Mouse (Mus musculus) kidney, adult 2 months (tissue): Measurements from ENCODE around the gene Shb.

Experiments
- CTCF ChIP-seq: fragments of 200-500 bp; conservative IDR thresholded peaks from 2 replicates; pipeline ENCODE4 v1.5.1; 2011; ENCODE audit warnings: low read depth, mild to moderate bottlenecking, control low read depth, low read length, moderate library complexity, mixed read lengths; ENCODE audit not compliant: insufficient read depth, insufficient read length
- POLR2A ChIP-seq: fragments of 200-500 bp; IDR thresholded peaks from one replicate; pipeline ENCODE4 v1.6.1; 2011; ENCODE audit warnings: low read depth, low read length, control low read depth

- TF ChIP-seq CTCF (no peak), POLR2A (no peak)
These were observed 110.6 kb downstream of the Shb start for GRCm38 (mm10) chr4:45421519-45422260.
